Mouse (Mus musculus): ENCODE measurements around the gene Atp5b.

The Atp5b gene

GRCm38 (mm10) chr10:128082880-128083421 is at the start of gene Atp5b:
Gene Atp5b, plus strand, starts transcription at chr10:128083273.
- no peak for TF ChIP-seq CTCF (conservative IDR thresholded peaks at IDR 0.05; ENCODE audit: low read length)
- TF ChIP-seq NANOG (IDR thresholded peaks at IDR 0.05; ENCODE audit: borderline replicate concordance, low read length), result no peak
- no peak for TF ChIP-seq POU5F1 (IDR thresholded peaks at IDR 0.05; ENCODE audit: borderline replicate concordance, low read length)
- Histone ChIP-seq H3K4me1 (replicated peaks; ENCODE audit: low read depth, low read length) (peaks cover 45% of the 10 kb centered on the region), H3K27me3 (ENCODE audit: insufficient read depth, low read length) (no peaks in the 10 kb centered on the region), H3K36me3 (ENCODE audit: insufficient read depth, low read length) (peaks cover 51% of the 10 kb centered on the region), H3K9me3 (ENCODE audit: low read length) (no peaks in the 10 kb centered on the region), H3K4me3 (replicated peaks; ENCODE audit: low read length) (peak within 1 kb of the TSS; percentile 99)

GRCm38 (mm10) chr10:128036746-128037425 is 46.2 kb upstream of the Atp5b start:
- H3K36me3 ChIP-seq (ENCODE audit: insufficient read depth, low read length), result peaks cover 56% of the 10 kb centered on the region
- H3K4me1 ChIP-seq (replicated peaks; ENCODE audit: low read depth, low read length), result peaks cover 60% of the 10 kb centered on the region
- peak overlapping the region; percentile 99 for H3K4me3 ChIP-seq (replicated peaks; ENCODE audit: low read length)
- H3K9me3 ChIP-seq (ENCODE audit: low read length), result no peaks in the 10 kb centered on the region
- H3K27me3 ChIP-seq (ENCODE audit: insufficient read depth, low read length), result 0 out of 2 replicates have a peak, but pooled peaks cover 3% of the 10 kb centered on the region
- no peak for TF ChIP-seq POU5F1 (IDR thresholded peaks at IDR 0.05; ENCODE audit: borderline replicate concordance, low read length)
- no peak for TF ChIP-seq NANOG (IDR thresholded peaks at IDR 0.05; ENCODE audit: borderline replicate concordance, low read length)
- TF ChIP-seq CTCF (conservative IDR thresholded peaks at IDR 0.05; ENCODE audit: low read length), result no peak

GRCm38 (mm10) chr10:128037921-128038320 is 45.2 kb upstream of the Atp5b start:
- Histone ChIP-seq H3K4me3 (replicated peaks; ENCODE audit: low read length) (peak overlapping the region; percentile 99), H3K36me3 (ENCODE audit: insufficient read depth, low read length) (peaks cover 66% of the 10 kb centered on the region), H3K27me3 (ENCODE audit: insufficient read depth, low read length) (0 out of 2 replicates have a peak, but pooled peaks cover 3% of the 10 kb centered on the region), H3K9me3 (ENCODE audit: low read length) (no peaks in the 10 kb centered on the region), H3K4me1 (replicated peaks; ENCODE audit: low read depth, low read length) (peaks cover 68% of the 10 kb centered on the region)
- TF ChIP-seq POU5F1 (IDR thresholded peaks at IDR 0.05; ENCODE audit: borderline replicate concordance, low read length), result no peak

GRCm38 (mm10) chr10:128039167-128039566 is 43.9 kb upstream of the Atp5b start:
- H3K9me3 ChIP-seq (ENCODE audit: low read length), result no peaks in the 10 kb centered on the region
- H3K4me3 ChIP-seq (replicated peaks; ENCODE audit: low read length), result peak overlapping the region; percentile 99
- peaks cover 77% of the 10 kb centered on the region for H3K4me1 ChIP-seq (replicated peaks; ENCODE audit: low read depth, low read length)
- no peaks in the 10 kb centered on the region for H3K27me3 ChIP-seq (ENCODE audit: insufficient read depth, low read length)
- H3K36me3 ChIP-seq (ENCODE audit: insufficient read depth, low read length), result peaks cover 79% of the 10 kb centered on the region
- TF ChIP-seq NANOG (IDR thresholded peaks at IDR 0.05; ENCODE audit: borderline replicate concordance, low read length) (no peak), CTCF (conservative IDR thresholded peaks at IDR 0.05; ENCODE audit: low read length) (no peak), POU5F1 (IDR thresholded peaks at IDR 0.05; ENCODE audit: borderline replicate concordance, low read length) (no peak)

- H3K9me3 ChIP-seq (ENCODE audit: low read length), result no peaks in the 10 kb centered on the region
- peak overlapping the region; percentile 99 for H3K4me3 ChIP-seq (replicated peaks; ENCODE audit: low read length)
- TF ChIP-seq CTCF (conservative IDR thresholded peaks at IDR 0.05; ENCODE audit: low read length), result no peak
- TF ChIP-seq POU5F1 (IDR thresholded peaks at IDR 0.05; ENCODE audit: borderline replicate concordance, low read length), result no peak
- no peak for TF ChIP-seq NANOG (IDR thresholded peaks at IDR 0.05; ENCODE audit: borderline replicate concordance, low read length)
- H3K36me3 ChIP-seq (ENCODE audit: insufficient read depth, low read length), result peaks cover 86% of the 10 kb centered on the region
- H3K4me1 ChIP-seq (replicated peaks; ENCODE audit: low read depth, low read length), result peaks cover 80% of the 10 kb centered on the region
- no peaks in the 10 kb centered on the region for H3K27me3 ChIP-seq (ENCODE audit: insufficient read depth, low read length)
Measured at GRCm38 (mm10) chr10:128039858-128040257, 43.2 kb upstream of the Atp5b start.

- peaks cover 90% of the 10 kb centered on the region for H3K36me3 ChIP-seq (ENCODE audit: insufficient read depth, low read length)
- H3K9me3 ChIP-seq (ENCODE audit: low read length), result no peaks in the 10 kb centered on the region
- H3K4me3 ChIP-seq (replicated peaks; ENCODE audit: low read length), result peak overlapping the region; percentile 99; the same call in 1 of the 2 replicates
- H3K27me3 ChIP-seq (ENCODE audit: insufficient read depth, low read length), result no peaks in the 10 kb centered on the region
- TF ChIP-seq CTCF (conservative IDR thresholded peaks at IDR 0.05; ENCODE audit: low read length) (no peak), POU5F1 (IDR thresholded peaks at IDR 0.05; ENCODE audit: borderline replicate concordance, low read length) (no peak), NANOG (IDR thresholded peaks at IDR 0.05; ENCODE audit: borderline replicate concordance, low read length) (no peak)
- peaks cover 84% of the 10 kb centered on the region for H3K4me1 ChIP-seq (replicated peaks; ENCODE audit: low read depth, low read length)
Measured at GRCm38 (mm10) chr10:128040293-128040692, 42.8 kb upstream of the Atp5b start.

GRCm38 (mm10) chr10:128041636-128042035 is 41.4 kb upstream of the Atp5b start:
- TF ChIP-seq POU5F1 (IDR thresholded peaks at IDR 0.05; ENCODE audit: borderline replicate concordance, low read length) (no peak), NANOG (IDR thresholded peaks at IDR 0.05; ENCODE audit: borderline replicate concordance, low read length) (no peak), CTCF (conservative IDR thresholded peaks at IDR 0.05; ENCODE audit: low read length) (no peak)
- H3K4me3 ChIP-seq (replicated peaks; ENCODE audit: low read length), result peak overlapping the region; percentile 99; the same call in 1 of the 2 replicates
- no peaks in the 10 kb centered on the region for H3K27me3 ChIP-seq (ENCODE audit: insufficient read depth, low read length)
- H3K9me3 ChIP-seq (ENCODE audit: low read length), result no peaks in the 10 kb centered on the region
- H3K36me3 ChIP-seq (ENCODE audit: insufficient read depth, low read length), result peaks cover 99% of the 10 kb centered on the region
- peaks cover 94% of the 10 kb centered on the region for H3K4me1 ChIP-seq (replicated peaks; ENCODE audit: low read depth, low read length)

GRCm38 (mm10) chr10:128042466-128042865 is 40.6 kb upstream of the Atp5b start:
- peaks cover 98% of the 10 kb centered on the region for H3K36me3 ChIP-seq (ENCODE audit: insufficient read depth, low read length)
- H3K4me3 ChIP-seq (replicated peaks; ENCODE audit: low read length), result 0 out of 2 replicates have a peak overlapping the region, but pooled peaks have one; percentile 20
- H3K4me1 ChIP-seq (replicated peaks; ENCODE audit: low read depth, low read length), result peaks cover 89% of the 10 kb centered on the region
- no peaks in the 10 kb centered on the region for H3K9me3 ChIP-seq (ENCODE audit: low read length)
- H3K27me3 ChIP-seq (ENCODE audit: insufficient read depth, low read length), result no peaks in the 10 kb centered on the region
- TF ChIP-seq CTCF (conservative IDR thresholded peaks at IDR 0.05; ENCODE audit: low read length) (no peak), POU5F1 (IDR thresholded peaks at IDR 0.05; ENCODE audit: borderline replicate concordance, low read length) (no peak), NANOG (IDR thresholded peaks at IDR 0.05; ENCODE audit: borderline replicate concordance, low read length) (no peak)

Measured in E14TG2a.4 (cell line).